Mouse (Mus musculus) liver, adult 2 months (tissue): Measurements from ENCODE around the gene Vgf.

Experiments used
- CTCF ChIP-seq: fragments of 200-500 bp; IDR thresholded peaks from 2 replicates; pipeline ENCODE4 v1.5.1; 2011; ENCODE audit warnings: low read depth, low read length, control low read depth
- POLR2A ChIP-seq: fragments of 200-500 bp; IDR thresholded peaks from 2 replicates; pipeline ENCODE4 v1.6.1; 2011; ENCODE audit warnings: low read length, control low read depth; ENCODE audit not compliant: insufficient read depth; ENCODE audit errors: extremely low read depth

DNA sequence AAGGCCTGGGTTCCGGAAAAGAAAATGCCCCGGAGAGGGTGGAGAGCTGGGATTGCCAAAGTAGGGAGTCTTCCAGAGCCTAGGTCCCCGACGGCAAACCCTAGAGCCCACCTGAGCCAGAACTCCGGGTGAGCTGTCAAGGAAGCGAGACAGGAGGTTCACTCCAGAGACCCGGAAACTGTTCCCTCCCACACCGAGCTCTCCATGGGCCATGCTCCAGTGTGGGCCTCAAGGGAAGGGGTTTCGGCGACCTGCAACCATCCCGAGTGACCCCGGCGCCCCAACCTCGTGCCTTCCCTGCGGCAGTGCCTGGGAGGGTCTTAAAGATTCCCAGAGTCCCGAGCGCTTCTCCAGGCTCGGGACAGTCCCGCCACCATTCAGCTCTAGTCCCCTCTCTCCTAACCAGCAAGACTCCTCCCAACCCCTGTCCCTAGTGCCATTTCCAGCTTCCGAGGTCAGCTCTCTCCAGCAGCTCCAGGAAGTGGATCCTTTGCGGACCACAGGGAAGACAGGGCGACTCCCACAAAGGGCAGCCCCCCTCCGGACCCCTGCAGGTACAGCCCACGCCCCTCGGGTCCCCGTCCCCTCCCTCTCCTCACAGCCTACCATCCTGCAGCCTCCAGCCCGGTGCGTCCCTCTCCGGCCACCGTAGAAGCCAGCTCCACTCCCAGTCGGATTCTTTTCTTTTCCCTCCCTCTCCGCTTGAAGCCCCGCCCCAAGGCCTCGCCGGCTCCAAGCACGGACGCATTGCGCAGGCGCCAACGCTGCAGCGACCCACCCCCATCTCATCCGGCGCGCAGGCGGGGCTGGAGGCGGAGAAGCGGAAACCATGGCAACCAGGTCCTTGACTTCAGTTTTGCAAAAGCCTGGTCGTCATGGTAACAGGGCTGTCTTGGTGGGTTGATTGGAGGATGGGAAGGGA lies 19.5 kb downstream of the Vgf start, which contains the start of gene Ap1s1:
- TF ChIP-seq CTCF (no peak), POLR2A (no peak)
